Mouse (Mus musculus) small intestine, adult 2 months (tissue): ENCODE measurements around the gene Fezf2. TPM values are rescaled to one million over a fixed set of nuclear protein-coding genes. Genes with fewer than 3 reads are reported as not detected.

Experiments
- H3K27ac ChIP-seq: fragments of 200-500 bp; 2 replicates; pipeline ENCODE4 v1.5.1; 2012; ENCODE audit warnings: low read depth, low read length, control low read depth, inconsistent platforms; ENCODE audit not compliant: insufficient read depth
- H3K27me3 ChIP-seq: fragments of 200-500 bp; 2 replicates; pipeline ENCODE4 v1.6.1; 2012; ENCODE audit warnings: mild to moderate bottlenecking, moderate library complexity, low read length, inconsistent platforms; ENCODE audit not compliant: control insufficient read depth, insufficient read depth
- H3K36me3 ChIP-seq: fragments of 200-500 bp; 2 replicates; pipeline ENCODE4 v1.6.1; 2012; ENCODE audit warnings: mild to moderate bottlenecking, low read length, control low read depth, inconsistent platforms; ENCODE audit not compliant: control insufficient read depth, insufficient read depth
- H3K4me1 ChIP-seq: fragments of 200-500 bp; 2 replicates; pipeline ENCODE4 v1.6.1; 2012; ENCODE audit warnings: low read length, inconsistent platforms, mixed read lengths; ENCODE audit not compliant: control insufficient read depth, insufficient read depth, insufficient read length
- H3K4me3 ChIP-seq: fragments of 200-500 bp; 2 replicates; pipeline ENCODE4 v1.5.1; 2012; ENCODE audit warnings: low read depth, mild to moderate bottlenecking, control low read depth, inconsistent platforms, low read length, moderate library complexity
- CTCF ChIP-seq: fragments of 200-500 bp; IDR thresholded peaks from 2 replicates; pipeline ENCODE4 v1.5.1; 2012; ENCODE audit warnings: low read depth, mild to moderate bottlenecking, control low read depth, inconsistent platforms, low read length, moderate library complexity, mixed read lengths; ENCODE audit not compliant: insufficient replicate concordance, insufficient read length; ENCODE audit errors: extremely low read depth
- POLR2A ChIP-seq: fragments of 200-500 bp; IDR thresholded peaks from 2 replicates; pipeline ENCODE4 v1.6.1; 2012; ENCODE audit warnings: low read depth, mild to moderate bottlenecking, control low read depth, inconsistent platforms, low read length, moderate library complexity
- WGBS: fragments of 180-500 bp; shearing (Covaris S2); methylation state at CpG from one replicate; pipeline ENCODE4 v1.1.7; 2018; 5-methylcytosine and 5-hydroxymethylcytosine counted together
- polyA plus RNA-seq: library from polyadenylated mRNA; depleted of rRNA; stranded (reverse); fragments of >200 nt; gene quantifications from 2 replicates; pipeline ENCODE4 v1.2.3, GENCODE M21; 2012; rRNA removed

Fezf2 gene
- polyA plus RNA-seq, 1 experiment, result not detected

- Histone ChIP-seq H3K27me3 (no peaks in the 10 kb centered on the region), H3K27ac (no peak overlapping the region), H3K4me1 (no peaks in the 10 kb centered on the region), H3K36me3 (peaks cover 46% of the 10 kb centered on the region), H3K4me3 (no peak overlapping the region)
- TF ChIP-seq CTCF, result no peak
- no peak for TF ChIP-seq POLR2A
Measured at GRCm38 (mm10) chr14:12299171-12299570, 48.8 kb downstream of the Fezf2 start.

- H3K4me3 ChIP-seq, result no peak overlapping the region
- WGBS, result 92% methylated on average over 7 of the region's 7 CpGs
- TF ChIP-seq CTCF (no peak), POLR2A (no peak)
Measured at GRCm38 (mm10) chr14:12296391-12296790, 51.6 kb downstream of the Fezf2 start.

More at GRCm38 (mm10) chr14:12296391-12296790, 51.6 kb downstream of the Fezf2 start:
- no peak overlapping the region for H3K27ac ChIP-seq
- no peaks in the 10 kb centered on the region for H3K4me1 ChIP-seq
- no peaks in the 10 kb centered on the region for H3K27me3 ChIP-seq
- peaks cover 52% of the 10 kb centered on the region for H3K36me3 ChIP-seq

Other genes starting within 250 kb of the Fezf2 start
- 0.04 TPM in 1 of 2 replicates, not detected in the other for gene Gm49355, start 64.2 kb downstream of the Fezf2 start, polyA plus RNA-seq
- 0.76 TPM in 2 replicates for gene 3830406C13Rik, start 64.0 kb downstream of the Fezf2 start, polyA plus RNA-seq